Mouse (Mus musculus): ENCODE measurements around the gene Gm20503.

The Gm20503 gene

DNA sequence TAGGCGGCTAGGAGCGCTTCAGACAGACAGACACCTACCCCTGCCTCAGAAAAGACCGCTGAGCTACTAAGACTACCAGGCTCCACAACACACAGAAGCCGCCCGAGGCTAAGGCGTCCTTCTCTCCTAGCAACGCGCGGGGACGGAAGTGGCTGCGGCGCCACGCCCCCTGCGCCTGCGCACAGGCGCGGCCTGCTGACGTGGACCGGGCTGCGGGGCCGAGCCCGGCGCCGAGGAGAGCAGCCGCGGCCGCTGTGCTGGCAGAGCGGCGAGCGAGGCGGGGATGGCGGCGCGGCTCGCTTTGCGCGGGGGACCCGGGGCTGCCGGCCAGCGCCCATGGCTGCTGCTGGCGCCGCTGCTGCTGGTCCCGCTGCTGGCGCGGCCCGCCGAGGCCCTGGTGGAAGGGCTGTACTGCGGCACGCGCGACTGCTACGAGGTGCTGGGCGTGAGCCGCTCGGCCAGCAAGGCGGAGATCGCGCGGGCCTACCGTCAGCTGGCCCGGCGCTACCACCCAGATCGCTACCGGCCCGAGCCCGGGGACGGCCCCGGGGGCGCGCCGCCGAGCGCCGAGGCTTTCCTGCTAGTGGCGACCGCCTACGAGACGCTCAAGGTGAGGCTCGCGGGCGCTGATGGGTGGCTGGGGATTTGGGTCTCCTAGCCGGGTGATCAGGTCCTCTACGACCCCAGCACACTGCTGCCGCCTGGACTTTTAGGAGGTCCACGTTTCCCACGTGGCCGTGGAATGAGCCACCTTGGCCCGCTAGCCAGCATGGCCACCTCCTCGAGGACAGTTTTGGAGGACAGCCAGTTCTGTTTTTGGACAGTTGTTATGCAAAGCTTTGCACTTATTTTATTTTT, at the start of gene Gm20503:
Gm20503 (plus strand) TSS at position 263 of the 858 bp plus-strand sequence.
- DNase-seq (ENCODE audit: low spot score) = peak; percentile 92

- no peak for DNase-seq (ENCODE audit: low spot score)
These were observed 41.3 kb upstream of the Gm20503 start for GRCm38 (mm10) chr4:58961719-58962118.

GRCm38 (mm10) chr4:58963271-58963670, 39.7 kb upstream of the Gm20503 start:
- no peak for DNase-seq (ENCODE audit: low spot score)

GRCm38 (mm10) chr4:58965136-58965535, 37.9 kb upstream of the Gm20503 start:
- peak; percentile 63 for DNase-seq (ENCODE audit: low spot score)

GRCm38 (mm10) chr4:58970678-58971077, 32.3 kb upstream of the Gm20503 start:
- DNase-seq (ENCODE audit: low spot score) = no peak

GRCm38 (mm10) chr4:58975711-58976110, 27.3 kb upstream of the Gm20503 start:
- no peak for DNase-seq (ENCODE audit: low spot score)

GRCm38 (mm10) chr4:58981421-58981820, 21.6 kb upstream of the Gm20503 start:
- no peak for DNase-seq (ENCODE audit: low spot score)

GRCm38 (mm10) chr4:58982806-58983205, 20.2 kb upstream of the Gm20503 start:
- DNase-seq (ENCODE audit: low spot score) = no peak

DNA sequence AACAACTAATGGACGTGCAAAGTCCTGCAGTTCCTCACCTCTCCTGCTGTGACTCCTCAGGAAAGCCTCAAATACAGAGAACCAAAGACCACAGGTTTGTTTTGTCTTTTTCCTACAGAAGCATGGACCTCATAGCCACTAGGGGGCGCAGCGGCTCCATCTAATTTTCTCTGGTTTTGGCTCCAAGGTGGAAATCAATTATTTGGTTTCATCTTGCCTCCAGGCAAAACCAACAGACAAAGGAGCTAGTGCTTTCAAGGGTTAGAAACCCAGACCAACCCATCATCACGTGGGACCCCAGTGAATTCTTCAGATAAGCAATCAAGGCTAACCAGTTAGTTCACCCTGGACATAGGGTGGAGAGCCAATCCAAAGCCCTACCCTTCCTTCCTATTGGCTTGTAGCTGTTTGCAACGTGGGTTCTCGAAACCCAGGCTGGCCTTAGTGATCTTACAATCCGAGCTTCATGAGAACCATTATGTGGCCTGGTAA, 17.8 kb upstream of the Gm20503 start:
- peak; percentile 59 for DNase-seq (ENCODE audit: low spot score)

- peak; percentile 85 for DNase-seq (ENCODE audit: low spot score)
These were observed 16.3 kb upstream of the Gm20503 start, which contains the start of gene Ptgr1 for GRCm38 (mm10) chr4:58986540-58987190. Gene Ptgr1, minus strand, starts transcription at chr4:58987119.

- no peak for DNase-seq (ENCODE audit: low spot score)
These were observed 13.6 kb upstream of the Gm20503 start for GRCm38 (mm10) chr4:58989303-58989898.

DNA sequence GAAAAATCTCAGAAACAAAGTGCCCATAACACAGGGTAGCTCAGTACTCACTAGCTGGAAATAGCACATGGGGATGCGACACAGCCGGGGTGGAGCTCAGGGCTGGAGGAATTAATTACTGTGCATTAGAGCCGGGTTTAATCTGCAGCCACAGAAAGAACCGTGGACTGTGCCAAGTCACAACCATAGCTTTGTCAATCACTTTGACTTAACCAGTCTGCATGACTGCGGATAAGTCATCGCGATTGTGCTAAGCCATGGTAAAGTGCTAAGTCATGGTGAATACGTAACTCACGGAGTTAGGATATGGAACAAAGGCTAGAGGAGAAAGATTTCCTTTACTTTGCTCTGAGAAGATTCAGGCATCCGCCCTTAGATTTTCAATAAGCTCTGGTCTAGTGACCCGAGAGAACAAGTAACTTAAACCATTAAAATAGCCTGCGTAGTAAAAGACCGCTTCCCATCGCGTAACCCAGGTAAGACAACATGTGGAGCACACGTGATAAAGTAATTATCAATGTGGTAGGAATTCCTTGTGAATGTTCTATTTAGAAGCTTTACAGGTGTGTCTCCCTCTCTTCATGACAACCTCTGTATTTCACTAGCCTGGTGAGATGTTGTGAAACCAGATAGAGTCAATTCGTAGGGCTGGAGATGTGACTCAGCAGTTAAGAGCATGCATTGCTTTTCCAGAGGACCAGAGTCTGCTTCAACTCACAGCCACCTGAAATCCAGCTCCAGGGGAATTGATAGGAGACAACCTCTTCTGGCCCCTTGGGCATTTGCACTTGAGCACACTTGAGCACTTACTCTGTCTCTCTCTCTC, 12.2 kb upstream of the Gm20503 start:
- no peak for DNase-seq (ENCODE audit: low spot score)

- no peak for DNase-seq (ENCODE audit: low spot score)
These were observed 10.8 kb upstream of the Gm20503 start for GRCm38 (mm10) chr4:58992195-58992594.

DNA sequence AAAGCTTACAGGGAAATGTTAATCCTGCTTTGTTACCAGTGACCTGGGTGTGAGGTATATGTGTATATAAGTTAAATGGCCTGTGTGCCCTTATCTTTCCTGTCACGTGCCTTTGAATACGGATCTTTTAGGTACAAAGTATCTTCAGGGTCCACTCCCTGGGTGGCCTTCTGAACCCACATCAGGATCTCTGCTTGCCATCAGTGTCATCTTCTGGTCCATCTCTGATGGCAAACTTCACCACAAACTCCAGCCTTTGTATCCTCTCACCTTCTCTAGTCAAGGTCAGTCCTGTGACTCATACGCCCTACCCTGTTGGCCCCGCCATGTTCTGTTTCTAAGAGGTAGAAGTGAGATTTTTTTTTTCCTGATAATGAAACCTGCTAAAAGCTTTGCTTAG, 8.2 kb upstream of the Gm20503 start, which contains the start of gene Dnajc25:
Dnajc25 (plus strand) TSS at position 301 of the 400 bp plus-strand sequence.
- DNase-seq (ENCODE audit: low spot score) = no peak

DNA sequence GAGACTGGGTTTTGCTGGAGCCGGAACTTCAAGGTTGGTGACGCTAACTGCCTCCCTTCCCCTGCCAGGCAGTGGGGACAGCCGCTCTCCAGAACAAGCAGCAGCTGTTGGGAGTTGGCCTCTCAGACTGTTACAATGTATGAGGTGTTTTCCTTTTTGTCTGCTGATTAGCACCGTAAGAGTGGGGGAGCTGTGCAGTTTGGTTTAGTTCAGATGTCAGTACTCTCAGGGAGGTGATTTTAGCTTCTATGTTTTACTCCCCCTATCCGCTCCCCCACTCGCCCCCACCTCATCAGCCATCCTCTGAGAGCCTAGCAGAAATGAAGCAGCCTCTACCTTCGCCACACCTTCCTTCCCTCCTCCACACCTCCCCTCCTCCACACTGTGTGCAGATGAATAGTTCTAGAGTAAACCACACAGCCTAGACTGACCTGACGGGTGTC, 7.7 kb upstream of the Gm20503 start:
- DNase-seq (ENCODE audit: low spot score) = peak; percentile 83

GRCm38 (mm10) chr4:58997081-58997480, 5.9 kb upstream of the Gm20503 start:
- DNase-seq (ENCODE audit: low spot score) = peak; percentile 77

- no peak for DNase-seq (ENCODE audit: low spot score)
These were observed 4.3 kb upstream of the Gm20503 start for GRCm38 (mm10) chr4:58998688-58999087.

- peak; percentile 69 for DNase-seq (ENCODE audit: low spot score)
These were observed 3.3 kb upstream of the Gm20503 start for GRCm38 (mm10) chr4:58999686-59000085.

DNA sequence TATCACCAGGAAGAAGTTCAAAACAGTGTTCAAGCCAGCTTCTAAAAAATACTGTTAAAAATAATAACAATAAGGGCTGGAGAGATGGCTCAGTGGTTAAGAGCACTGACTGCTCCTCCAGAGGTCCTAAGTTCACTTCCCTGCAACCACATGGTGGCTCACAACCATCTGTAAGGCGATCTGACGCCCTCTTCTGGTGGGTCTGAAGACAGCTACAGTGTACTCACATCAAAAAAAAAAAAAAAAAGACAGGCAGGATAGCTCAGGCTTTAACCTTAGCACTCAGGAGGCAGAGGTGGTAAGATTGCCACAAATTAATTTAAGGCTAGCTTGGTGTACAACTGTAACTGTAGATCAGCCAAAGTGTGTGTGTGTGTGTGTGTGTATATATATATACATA, 2.4 kb upstream of the Gm20503 start:
- no peak for DNase-seq (ENCODE audit: low spot score)

GRCm38 (mm10) chr4:59003806-59004200, 793 bp downstream of the Gm20503 start:
- no peak for DNase-seq (ENCODE audit: low spot score)

DNA sequence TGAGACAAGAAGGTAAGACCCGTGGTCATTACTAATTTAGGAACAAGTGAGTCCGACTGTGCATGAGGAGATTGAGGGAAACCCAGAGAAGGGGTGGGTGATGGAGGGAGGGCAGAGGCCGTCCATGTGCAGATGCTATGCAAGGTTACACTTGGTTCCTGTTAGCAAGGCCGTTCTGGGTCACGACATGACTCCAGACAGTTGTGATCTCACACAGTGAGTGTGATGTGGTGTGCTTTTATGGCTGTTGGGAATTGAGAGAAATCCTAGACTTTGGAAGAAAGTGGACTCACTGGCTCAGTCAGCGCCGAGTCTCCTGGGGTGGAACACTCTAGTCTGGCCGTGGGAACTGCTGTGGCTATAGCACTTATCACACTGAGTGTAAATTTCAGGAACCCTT, 3.2 kb downstream of the Gm20503 start:
- DNase-seq (ENCODE audit: low spot score) = no peak

GRCm38 (mm10) chr4:59007016-59007415, 4.0 kb downstream of the Gm20503 start:
- DNase-seq (ENCODE audit: low spot score) = no peak
